Mouse (Mus musculus) bone marrow macrophage, adult 2 months (primary cell): ENCODE results near the gene Igf1r.

ENCODE experiments used
- CTCF ChIP-seq: IDR thresholded peaks from 2 replicates; pipeline ENCODE4 v1.5.1; 2012; ENCODE audit warnings: low read depth, mild to moderate bottlenecking, low read length, moderate library complexity
- POLR2A ChIP-seq: IDR thresholded peaks from 2 replicates; pipeline ENCODE4 v1.6.1; 2012; ENCODE audit warnings: mild to moderate bottlenecking, low read depth, low read length, borderline replicate concordance

- TF ChIP-seq POLR2A, result no peak
- TF ChIP-seq CTCF, result no peak
These were observed 120.8 kb downstream of the Igf1r start for GRCm38 (mm10) chr7:68073460-68073806.
